Mouse (Mus musculus): ENCODE data around the gene Cdkn1c.

DNA sequence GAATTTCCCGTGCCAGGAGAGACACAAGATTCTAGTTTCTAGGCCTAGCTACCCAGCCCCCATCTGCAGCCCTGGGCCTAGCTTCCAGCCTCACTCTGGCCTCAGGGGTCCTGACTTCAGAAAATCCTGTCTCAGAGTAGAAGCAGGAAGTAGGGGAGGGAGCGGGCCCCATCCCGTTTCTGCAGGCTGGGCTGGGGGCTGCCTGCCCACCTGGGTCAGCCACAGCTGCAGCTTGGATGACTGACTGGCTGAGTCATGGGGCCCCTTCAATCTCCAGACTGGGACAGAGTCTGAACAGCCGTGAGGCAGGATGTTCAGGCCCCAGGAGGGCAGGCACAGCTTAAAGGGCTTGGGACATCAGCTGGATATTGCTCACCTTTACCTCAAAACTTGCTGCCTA, 45.8 kb downstream of the Cdkn1c start:
- TF ChIP-seq EP300 (IDR thresholded peaks at IDR 0.05; ENCODE audit: insufficient read depth, low read depth, low read length) (no peak), CTCF (IDR thresholded peaks at IDR 0.05; ENCODE audit: low read depth, low read length) (no peak)
